ENCODE assay signal across 8 mouse cellular contexts in the genomic region with DNA sequence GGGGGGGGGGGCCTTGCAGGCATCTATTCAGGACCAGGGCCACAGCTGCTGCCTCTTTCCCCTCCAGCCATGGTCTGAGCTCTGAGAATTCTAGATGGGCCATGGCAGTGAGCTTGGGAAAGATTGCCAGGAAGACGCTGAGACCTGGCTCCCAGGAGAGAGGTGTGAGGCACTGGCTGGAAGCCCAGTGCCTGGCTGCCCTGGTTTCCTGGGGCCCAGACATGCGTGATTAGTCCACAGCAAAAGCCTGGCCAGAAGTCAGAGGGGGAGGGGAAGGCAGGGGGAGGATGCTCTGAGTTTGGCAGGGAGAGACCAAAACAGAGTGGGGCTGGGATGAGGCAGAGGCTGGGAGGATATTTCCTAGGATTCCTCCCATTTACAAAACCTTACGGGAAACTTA. TPM values are rescaled to one million over a fixed set of nuclear protein-coding genes. Genes with fewer than 3 reads are reported as not detected.
DNase-seq lines count a peak whose midpoint lies in the region; ATAC-seq and TF ChIP-seq lines count a peak whose summit lies in the region.

No protein-coding gene starts in this region.

- no peak for TF ChIP-seq CTCF in intestine, postnatal 0 days (IDR thresholded peaks at IDR 0.05; ENCODE audit: low read depth)

- H3K9ac ChIP-seq in intestine, embryonic 14.5 days (ENCODE audit: low read length) = no peak overlapping the region
- H3K9ac ChIP-seq in intestine, postnatal 0 days (ENCODE audit: low read depth, low read length) = no peak overlapping the region
- peak overlapping the region; percentile 45 for H3K9ac ChIP-seq in liver, embryonic 15.5 days
- H3K9ac ChIP-seq in stomach, embryonic 14.5 days (replicated peaks; ENCODE audit: low read depth, low read length) = no peak overlapping the region

- no peak overlapping the region for H3K4me3 ChIP-seq in intestine, embryonic 14.5 days (ENCODE audit: low read depth, low read length)
- no peak overlapping the region for H3K4me3 ChIP-seq in intestine, postnatal 0 days (ENCODE audit: low read depth, low read length)
- H3K4me3 ChIP-seq in liver, embryonic 15.5 days (replicated peaks) = no peak overlapping the region
- no peak overlapping the region for H3K4me3 ChIP-seq in stomach, embryonic 14.5 days (ENCODE audit: low read depth, low read length)

- DNase-seq in intestine, embryonic 14.5 days (ENCODE audit: low spot score) = no peak
- peak; percentile 97 for DNase-seq in cerebellum, adult 9-10 months
- peak; percentile 57 for DNase-seq in heart, adult 8-10 months (ENCODE audit: low spot score)
- peak; percentile 83 for DNase-seq in kidney, adult 9 months

- H3K4me2 ChIP-seq in intestine, embryonic 14.5 days (ENCODE audit: low read length) = no peak overlapping the region
- no peak overlapping the region for H3K4me2 ChIP-seq in intestine, postnatal 0 days (replicated peaks; ENCODE audit: low read depth)
- H3K4me2 ChIP-seq in liver, embryonic 15.5 days = peak overlapping the region; percentile 91
- H3K4me2 ChIP-seq in stomach, embryonic 14.5 days (replicated peaks; ENCODE audit: low read depth, low read length) = no peak overlapping the region

- H3K9me3 ChIP-seq in intestine, embryonic 14.5 days (ENCODE audit: control insufficient read depth, low read length) = no peaks in the 10 kb centered on the region
- H3K9me3 ChIP-seq in intestine, postnatal 0 days (ENCODE audit: control insufficient read depth) = no peaks in the 10 kb centered on the region
- H3K9me3 ChIP-seq in liver, embryonic 15.5 days (replicated peaks) = no peaks in the 10 kb centered on the region
- H3K9me3 ChIP-seq in stomach, embryonic 14.5 days (ENCODE audit: control insufficient read depth, low read depth, low read length) = no peaks in the 10 kb centered on the region

- H3K36me3 ChIP-seq in intestine, embryonic 14.5 days (ENCODE audit: control insufficient read depth, insufficient read depth, low read length) = 0 out of 2 replicates have a peak, but pooled peaks cover 6% of the 10 kb centered on the region
- no peaks in the 10 kb centered on the region for H3K36me3 ChIP-seq in intestine, postnatal 0 days (ENCODE audit: control insufficient read depth, insufficient read depth)
- H3K36me3 ChIP-seq in liver, embryonic 15.5 days (replicated peaks) = 0 out of 2 replicates have a peak, but pooled peaks cover 5% of the 10 kb centered on the region
- no peaks in the 10 kb centered on the region for H3K36me3 ChIP-seq in stomach, embryonic 14.5 days (ENCODE audit: control insufficient read depth, insufficient read depth, low read length)

- WGBS in intestine, embryonic 14.5 days = 39% methylated on average over 3 of the region's 3 CpGs
- 57% methylated on average over 3 of the region's 3 CpGs for WGBS in intestine, postnatal 0 days
- WGBS in liver, embryonic 15.5 days (ENCODE audit: insufficient replicate concordance) = 70% methylated on average over 3 of the region's 3 CpGs
- WGBS in stomach, embryonic 14.5 days = 41% methylated on average over 3 of the region's 3 CpGs

- H3K4me1 ChIP-seq in intestine, embryonic 14.5 days (replicated peaks; ENCODE audit: control insufficient read depth, insufficient read depth, low read length) = peaks cover 17% of the 10 kb centered on the region
- 0 out of 2 replicates have a peak, but pooled peaks cover 9% of the 10 kb centered on the region for H3K4me1 ChIP-seq in intestine, postnatal 0 days (replicated peaks; ENCODE audit: control insufficient read depth, insufficient read depth, low read length)
- H3K4me1 ChIP-seq in liver, embryonic 15.5 days (replicated peaks) = peaks cover 98% of the 10 kb centered on the region
- H3K4me1 ChIP-seq in stomach, embryonic 14.5 days (ENCODE audit: control insufficient read depth, insufficient read depth, low read length) = peaks cover 12% of the 10 kb centered on the region; the same call in 1 of the 2 replicates

- H3K27me3 ChIP-seq in intestine, embryonic 14.5 days (replicated peaks; ENCODE audit: control insufficient read depth, insufficient read depth, low read length) = no peaks in the 10 kb centered on the region
- no peaks in the 10 kb centered on the region for H3K27me3 ChIP-seq in intestine, postnatal 0 days (replicated peaks; ENCODE audit: control insufficient read depth, insufficient read depth, low read length)
- no peaks in the 10 kb centered on the region for H3K27me3 ChIP-seq in liver, embryonic 15.5 days
- H3K27me3 ChIP-seq in stomach, embryonic 14.5 days (ENCODE audit: control insufficient read depth, insufficient read depth, low read length) = no peaks in the 10 kb centered on the region

- H3K27ac ChIP-seq in intestine, embryonic 14.5 days (ENCODE audit: low read depth) = 0 out of 2 replicates have a peak overlapping the region, but pooled peaks have one; percentile 22
- no peak overlapping the region for H3K27ac ChIP-seq in intestine, postnatal 0 days (ENCODE audit: low read depth, low read length)
- H3K27ac ChIP-seq in liver, embryonic 15.5 days (replicated peaks) = peak overlapping the region; percentile 98
- 0 out of 2 replicates have a peak overlapping the region, but pooled peaks have one; percentile 1 for H3K27ac ChIP-seq in stomach, embryonic 14.5 days (ENCODE audit: low read length)

- ATAC-seq in intestine, embryonic 14.5 days (replicated peaks; ENCODE audit: low FRiP score, low TSS enrichment, low read depth) = no peak
- ATAC-seq in intestine, postnatal 0 days = no peak
- ATAC-seq in liver, embryonic 15.5 days (ENCODE audit: insufficient read depth) = no peak
- ATAC-seq in stomach, embryonic 14.5 days (ENCODE audit: insufficient number of reproducible peaks, insufficient read depth, low FRiP score, low read depth) = no peak
- ATAC-seq in activated CD4-positive, CD25-positive, alpha-beta regulatory T cell, adult 4 months = no peak

RNA-seq across cellular contexts. Expression of a gene that starts 3.9 kb away (rescaled TPM):
- 9.6 and 9.7 TPM in 2 replicates for polyA plus RNA-seq in intestine, embryonic 14.5 days (2014; fragmentation: Nextera tagmentation; extraction: Ambion mirVana)
- 4.2 and 4.8 TPM in 2 replicates for polyA plus RNA-seq in intestine, postnatal 0 days (2015; fragmentation: Nextera tagmentation; extraction: Ambion mirVana)
- total RNA-seq in heart, adult 8-10 months (2022) = 10 to 100 TPM; 20.1 to 24.7 (median 23.3) TPM
- polyA plus RNA-seq in liver, embryonic 15.5 days (2015; fragmentation: Nextera tagmentation; extraction: Ambion mirVana) = 5.6 and 5.9 TPM in 2 replicates
- 9.5 and 10.2 TPM in 2 replicates for polyA plus RNA-seq in stomach, embryonic 14.5 days (2014; fragmentation: Nextera tagmentation; extraction: Ambion mirVana)
- polyA plus RNA-seq in activated CD4-positive, CD25-positive, alpha-beta regulatory T cell, adult 4 months (2017; shearing (Covaris generic)) = 1 to 10 TPM in 1 of 2 experiments, under 1 TPM in 1; 0.54 to 1.3 TPM

RNA-seq across cellular contexts. Expression of a gene that starts 43.8 kb away (rescaled TPM):
- 23.1 and 24.7 TPM in 2 replicates for polyA plus RNA-seq in intestine, embryonic 14.5 days (2014; fragmentation: Nextera tagmentation; extraction: Ambion mirVana)
- 2.8 TPM in 2 replicates for polyA plus RNA-seq in intestine, postnatal 0 days (2015; fragmentation: Nextera tagmentation; extraction: Ambion mirVana)
- total RNA-seq in heart, adult 8-10 months (2022) = 1 to 10 TPM; 2.9 to 5.5 (median 3.2) TPM
- 32.0 and 37.1 TPM in 2 replicates for polyA plus RNA-seq in liver, embryonic 15.5 days (2015; fragmentation: Nextera tagmentation; extraction: Ambion mirVana)
- polyA plus RNA-seq in stomach, embryonic 14.5 days (2014; fragmentation: Nextera tagmentation; extraction: Ambion mirVana) = 11.6 and 13.1 TPM in 2 replicates
- polyA plus RNA-seq in activated CD4-positive, CD25-positive, alpha-beta regulatory T cell, adult 4 months (2017; shearing (Covaris generic)) = 10 to 100 TPM; 61.6 to 82.1 TPM

RNA-seq across cellular contexts. Expression of a gene that starts 51.9 kb away (rescaled TPM):
- polyA plus RNA-seq in intestine, embryonic 14.5 days (2014; fragmentation: Nextera tagmentation; extraction: Ambion mirVana) = 49.0 and 54.6 TPM in 2 replicates
- polyA plus RNA-seq in intestine, postnatal 0 days (2015; fragmentation: Nextera tagmentation; extraction: Ambion mirVana) = 19.5 and 24.1 TPM in 2 replicates
- 10 to 100 TPM; 42.1 to 59.3 (median 49.9) TPM for total RNA-seq in heart, adult 8-10 months (2022)
- 6.2 and 6.5 TPM in 2 replicates for polyA plus RNA-seq in liver, embryonic 15.5 days (2015; fragmentation: Nextera tagmentation; extraction: Ambion mirVana)
- polyA plus RNA-seq in stomach, embryonic 14.5 days (2014; fragmentation: Nextera tagmentation; extraction: Ambion mirVana) = 35.5 and 41.9 TPM in 2 replicates
- polyA plus RNA-seq in activated CD4-positive, CD25-positive, alpha-beta regulatory T cell, adult 4 months (2017; shearing (Covaris generic)) = under 1 TPM in 1 of 2 experiments, not detected in 1; 0.48 TPM
